Mouse (Mus musculus) cerebral cortex, adult 2 months (tissue): ENCODE results near the gene Rfc5.

Experiments used
- WGBS: fragments of 180-500 bp; shearing (Covaris S2); methylation state at CpG from one replicate; pipeline ENCODE4 v1.1.7; 2018; 5-methylcytosine and 5-hydroxymethylcytosine counted together

Gene Rfc5

DNA sequence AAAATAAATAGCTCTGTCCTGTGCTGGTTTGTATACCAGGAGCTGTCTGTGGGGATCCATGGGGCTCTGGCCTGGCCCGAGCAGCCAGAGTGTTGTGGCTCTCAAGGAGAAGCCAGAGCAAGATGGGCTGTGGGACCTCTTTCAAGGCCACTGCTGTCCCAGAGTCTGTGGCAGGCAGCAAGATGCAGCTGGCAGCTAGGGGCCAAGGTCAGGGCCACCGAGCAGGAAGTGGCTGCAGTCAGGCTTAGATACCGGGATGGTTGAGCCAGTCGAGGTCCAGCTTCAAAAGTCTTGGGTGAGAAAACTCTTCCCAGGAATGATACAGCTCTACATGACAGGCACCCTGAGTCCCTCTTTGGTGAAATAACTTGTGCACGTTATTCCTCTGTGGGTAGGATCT, 41.8 kb downstream of the Rfc5 start:
- whole genome bisulfite sequencing: 84% methylated on average over 5 of the region's 5 CpGs

- 56% methylated on average over 3 of the region's 3 CpGs for WGBS
Measured at GRCm38 (mm10) chr5:117346281-117346680, 42.6 kb downstream of the Rfc5 start.

DNA sequence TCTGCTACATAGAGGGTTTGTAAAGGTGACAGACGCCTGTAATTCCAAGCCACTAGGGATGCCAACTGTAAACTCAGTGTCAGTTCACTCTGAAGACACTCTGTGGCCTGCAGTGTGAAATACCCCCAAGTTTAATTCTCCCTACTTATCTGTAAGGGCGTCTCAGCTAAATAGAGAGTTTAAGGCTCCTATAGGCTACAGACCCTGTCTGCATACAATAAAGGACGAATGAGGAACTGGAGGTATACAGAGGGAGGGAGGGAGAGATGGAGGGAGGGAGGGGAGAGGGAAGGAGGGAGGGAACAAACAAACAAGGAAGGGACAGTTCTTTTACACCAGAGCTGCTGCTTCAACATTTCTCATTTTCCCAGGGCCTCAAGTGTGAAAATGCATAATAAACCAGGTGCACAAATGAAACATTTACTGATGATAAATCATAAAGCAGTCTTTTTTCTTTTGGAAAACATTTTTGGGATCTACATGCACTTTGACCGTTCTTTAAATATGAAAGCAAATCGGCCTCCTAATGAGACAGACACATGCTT, 43.3 kb downstream of the Rfc5 start:
- WGBS: 86% methylated on average over 5 of the region's 5 CpGs

- 67% methylated on average over 5 of the region's 5 CpGs for WGBS
Measured at GRCm38 (mm10) chr5:117344496-117344895, 44.4 kb downstream of the Rfc5 start.

DNA sequence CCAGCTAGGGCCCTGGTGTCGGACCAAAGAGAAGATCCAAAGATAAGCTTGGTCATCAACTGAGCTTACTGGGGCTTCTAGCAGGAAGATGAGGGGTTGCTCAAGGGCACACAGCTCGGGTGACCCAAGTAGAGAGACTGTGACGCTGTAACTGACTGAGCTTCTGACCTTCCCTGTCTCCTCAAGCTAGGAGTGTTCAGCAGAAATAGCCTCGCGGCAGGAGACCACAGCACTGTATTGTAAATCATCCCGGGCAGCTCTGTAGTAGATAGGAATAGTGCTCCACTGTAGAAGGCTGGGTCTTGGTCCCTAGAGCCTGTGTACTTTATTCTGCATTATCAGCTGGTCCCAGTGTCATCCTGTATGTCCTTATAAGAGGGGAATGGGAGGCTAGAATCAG, 47.0 kb downstream of the Rfc5 start:
- WGBS: 91% methylated on average over 6 of the region's 6 CpGs

GRCm38 (mm10) chr5:117340081-117340480, 48.8 kb downstream of the Rfc5 start:
- 87% methylated on average over 6 of the region's 6 CpGs for WGBS

GRCm38 (mm10) chr5:117338503-117338902, 50.3 kb downstream of the Rfc5 start:
- 92% methylated on average over 8 of the region's 8 CpGs for whole genome bisulfite sequencing

- WGBS: 81% methylated on average over 10 of the region's 10 CpGs
Measured at GRCm38 (mm10) chr5:117337999-117338398, 50.8 kb downstream of the Rfc5 start.

- 93% methylated on average over 7 of the region's 7 CpGs for WGBS
Measured at GRCm38 (mm10) chr5:117330457-117330856, 58.4 kb downstream of the Rfc5 start.
